In genomic region chr4:148952328-148953222, GRCm38 (mm10) we compare ENCODE assay signal across 9 mouse cellular contexts.
DNase-seq lines count a peak whose midpoint lies in the region; ATAC-seq and TF ChIP-seq lines count a peak whose summit lies in the region.
"Had no signal": no experiment of that assay in that cellular context is flagged by ENCODE, and none has a peak within 500 bp of the region (broad histone marks: within the 10 kb centered on the region; RNA-seq: fewer than 3 reads in every experiment).

No protein-coding gene starts in this region.

- H3K27me3 ChIP-seq in heart, embryonic 10.5 days (ENCODE audit: insufficient read depth, poor library complexity, severe bottlenecking), result peaks cover 65% of the 10 kb centered on the region
- no peaks in the 10 kb centered on the region for H3K27me3 ChIP-seq in testis, adult 2 months (ENCODE audit: control insufficient read depth, insufficient read depth, low read length)
- peaks cover 33% of the 10 kb centered on the region for H3K27me3 ChIP-seq in liver, embryonic 14.5 days (ENCODE audit: control insufficient read depth, insufficient read depth, low read length)
- H3K27me3 ChIP-seq: CH12.LX had no signal

- H3K9ac ChIP-seq in liver, embryonic 14.5 days (replicated peaks), result no peak overlapping the region

- 13% methylated on average over 64 of the region's 69 CpGs for WGBS in heart, embryonic 10.5 days
- WGBS in liver, embryonic 14.5 days (ENCODE audit: insufficient replicate concordance), result 6% methylated on average over 53 of the region's 69 CpGs

- ATAC-seq in liver, embryonic 14.5 days (ENCODE audit: insufficient read depth), result no peak

- H3K4me2 ChIP-seq in liver, embryonic 14.5 days (ENCODE audit: low read depth), result peak overlapping the region; percentile 37

- H3K9me3 ChIP-seq in heart, embryonic 10.5 days, result no peaks in the 10 kb centered on the region
- H3K9me3 ChIP-seq in liver, embryonic 14.5 days (ENCODE audit: control insufficient read depth, low read length), result no peaks in the 10 kb centered on the region

- peaks cover 66% of the 10 kb centered on the region for H3K4me1 ChIP-seq in heart, embryonic 10.5 days
- peaks cover 29% of the 10 kb centered on the region for H3K4me1 ChIP-seq in testis, adult 2 months (ENCODE audit: control insufficient read depth, insufficient read depth, low read length)
- no peaks in the 10 kb centered on the region for H3K4me1 ChIP-seq in liver, embryonic 14.5 days (replicated peaks; ENCODE audit: control insufficient read depth in 2 of 2, insufficient read depth in 2 of 2, low read length in 1 of 2)

- TF ChIP-seq CTCF in testis, adult 2 months (IDR thresholded peaks at IDR 0.05; ENCODE audit: control insufficient read depth, insufficient read depth, insufficient replicate concordance, low read depth, low read length), result no peak
- TF ChIP-seq CTCF in liver, embryonic 14.5 days (IDR thresholded peaks at IDR 0.05; ENCODE audit: low read depth), result no peak

- H3K4me3 ChIP-seq in heart, embryonic 10.5 days, result peak overlapping the region; percentile 54
- H3K4me3 ChIP-seq in testis, adult 2 months (ENCODE audit: control insufficient read depth, low read depth, low read length), result peak overlapping the region; percentile 60
- H3K4me3 ChIP-seq in liver, embryonic 14.5 days (ENCODE audit: insufficient read depth in 1 of 2, low read depth in 2 of 2, low read length in 2 of 2), result peak overlapping the region in 1 of 2 experiments; percentile 4; a peak in 1 of 4 replicates

- DNase-seq in heart, embryonic 10.5 days (ENCODE audit: low spot score), result no peak
- no peak for DNase-seq in heart, postnatal 14 days
- no peak for DNase-seq in testis, postnatal 10 days (ENCODE audit: low spot score)
- no peak for DNase-seq in liver, embryonic 14.5 days (ENCODE audit: low read depth in 3 of 3, low spot score in 3 of 3)
- peak; percentile 45 for DNase-seq in right cerebral cortex, postnatal 4 days
- no peak for DNase-seq in cerebellum, adult 18-20 months
- DNase-seq in cerebellum, postnatal 36 days, result no peak

- TF ChIP-seq EP300 in liver, embryonic 14.5 days (IDR thresholded peaks at IDR 0.05; ENCODE audit: low read depth), result no peak

- H3K27ac ChIP-seq in heart, embryonic 10.5 days, result peak overlapping the region; percentile 83
- H3K27ac ChIP-seq in testis, adult 2 months (ENCODE audit: control insufficient read depth, insufficient read depth, low read depth, low read length), result no peak overlapping the region
- no peak overlapping the region for H3K27ac ChIP-seq in liver, embryonic 14.5 days

- intact Hi-C loops in heart, postnatal 14 days (cut with DNase I), result no loop called here

- H3K36me3 ChIP-seq in heart, embryonic 10.5 days, result peaks cover 56% of the 10 kb centered on the region
- H3K36me3 ChIP-seq in testis, adult 2 months (ENCODE audit: control insufficient read depth, insufficient read depth, low read length), result no peaks in the 10 kb centered on the region
- no peaks in the 10 kb centered on the region for H3K36me3 ChIP-seq in liver, embryonic 14.5 days (replicated peaks; ENCODE audit: control insufficient read depth, insufficient read depth, low read depth)

- TF ChIP-seq POLR2A in testis, adult 2 months (IDR thresholded peaks at IDR 0.05; ENCODE audit: control insufficient read depth, low read depth, low read length), result no peak
